Mouse (Mus musculus): ENCODE data around the gene Maml1.
A peak's percentile ranks its signal among the peaks of the same experiment; 100 is the strongest.

The Maml1 gene

GRCm38 (mm10) chr11:50222559-50223276 lies 69.4 kb downstream of the Maml1 start:
- no peak for DNase-seq (ENCODE audit: low read depth, low spot score)

- no peak for DNase-seq (ENCODE audit: low read depth, low spot score)
Observed at GRCm38 (mm10) chr11:50219833-50220232, 72.3 kb downstream of the Maml1 start.

GRCm38 (mm10) chr11:50217811-50218210 lies 74.3 kb downstream of the Maml1 start:
- DNase-seq (ENCODE audit: low read depth, low spot score): no peak

- DNase-seq (ENCODE audit: low read depth, low spot score): no peak
Observed at GRCm38 (mm10) chr11:50216724-50217366, 75.3 kb downstream of the Maml1 start.

GRCm38 (mm10) chr11:50215633-50216032 lies 76.5 kb downstream of the Maml1 start:
- no peak for DNase-seq (ENCODE audit: low read depth, low spot score)

- DNase-seq (ENCODE audit: low read depth, low spot score): no peak
Observed at GRCm38 (mm10) chr11:50214631-50215030, 77.5 kb downstream of the Maml1 start.

GRCm38 (mm10) chr11:50212848-50213758 lies 79.0 kb downstream of the Maml1 start:
- no peak for DNase-seq (ENCODE audit: low read depth, low spot score)

GRCm38 (mm10) chr11:50212060-50212739 lies 79.9 kb downstream of the Maml1 start:
- DNase-seq (ENCODE audit: low read depth, low spot score): no peak

- DNase-seq (ENCODE audit: low read depth, low spot score): no peak
Observed at GRCm38 (mm10) chr11:50211322-50212059, 80.6 kb downstream of the Maml1 start.

- peak; percentile 82 for DNase-seq (ENCODE audit: low read depth, low spot score)
Observed at GRCm38 (mm10) chr11:50210505-50211151, 81.5 kb downstream of the Maml1 start, which contains the start of the genes Sqstm1 and Mgat4b. TSS of gene Sqstm1 (minus strand) at chr11:50210827. TSS of gene Mgat4b (plus strand) at chr11:50210890.

GRCm38 (mm10) chr11:50210101-50210504 lies 82.0 kb downstream of the Maml1 start:
- peak; percentile 94 for DNase-seq (ENCODE audit: low read depth, low spot score)

GRCm38 (mm10) chr11:50208039-50208438 lies 84.1 kb downstream of the Maml1 start:
- no peak for DNase-seq (ENCODE audit: low read depth, low spot score)

- DNase-seq (ENCODE audit: low read depth, low spot score): no peak
Observed at GRCm38 (mm10) chr11:50207344-50207743, 84.8 kb downstream of the Maml1 start.

GRCm38 (mm10) chr11:50206037-50206436 lies 86.1 kb downstream of the Maml1 start:
- no peak for DNase-seq (ENCODE audit: low read depth, low spot score)

Data from mesoderm, embryonic 11.5 days (tissue).